Mouse (Mus musculus): Measurements from ENCODE around the gene Limk2. TPM values are rescaled to one million over a fixed set of nuclear protein-coding genes. Genes with fewer than 3 reads are reported as not detected.

Limk2 gene
- polyA plus RNA-seq (2012; ENCODE audit: insufficient read depth, insufficient read length, missing spikeins), result 9.6 and 13.9 TPM in 2 replicates

GRCm38 (mm10) chr11:3408997-3409732, at the start of gene Limk2:
Gene Limk2 (minus strand): TSS chr11:3409189.
- H3K27ac ChIP-seq (replicated peaks; ENCODE audit: low read depth, low read length), result peak within 1 kb of the TSS; percentile 78
- peaks cover 4% of the 10 kb centered on the region; the same call in 1 of the 2 replicates for H3K4me1 ChIP-seq (ENCODE audit: control insufficient read depth, insufficient read depth, insufficient read length, low read length)
- H3K4me3 ChIP-seq (ENCODE audit: insufficient read depth, low read depth, low read length), result peak within 1 kb of the TSS; percentile 73

- H3K4me3 ChIP-seq (ENCODE audit: insufficient read depth, low read depth, low read length), result no peak overlapping the region
- H3K4me1 ChIP-seq (ENCODE audit: control insufficient read depth, insufficient read depth, insufficient read length, low read length), result no peaks in the 10 kb centered on the region; the same call in 1 of the 2 replicates
- H3K27ac ChIP-seq (replicated peaks; ENCODE audit: low read depth, low read length), result no peak overlapping the region
These were observed 49.6 kb upstream of the Limk2 start for GRCm38 (mm10) chr11:3458428-3459104.

DNA sequence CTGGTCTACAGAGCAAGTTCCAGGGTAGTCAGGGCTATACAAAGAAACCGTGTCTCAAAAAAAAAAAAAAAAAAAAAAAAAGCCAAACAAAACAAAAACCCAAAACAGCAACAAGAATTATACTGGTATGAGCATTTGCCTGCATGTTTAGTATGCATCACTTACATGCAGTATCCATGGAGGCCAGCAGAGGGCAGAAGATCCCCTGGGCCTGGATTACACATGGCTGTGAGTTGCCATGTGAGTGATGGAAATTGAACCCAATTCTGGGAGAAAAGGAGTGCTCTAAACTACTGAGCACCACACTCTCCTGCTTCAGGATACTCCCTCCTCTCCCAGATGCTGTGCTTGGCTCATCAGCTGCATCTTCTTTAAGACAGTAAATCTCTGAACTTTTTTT, 47.4 kb upstream of the Limk2 start:
- Histone ChIP-seq H3K27ac (replicated peaks; ENCODE audit: low read depth, low read length) (no peak overlapping the region), H3K4me3 (ENCODE audit: insufficient read depth, low read depth, low read length) (no peak overlapping the region), H3K4me1 (ENCODE audit: control insufficient read depth, insufficient read depth, insufficient read length, low read length) (peaks cover 4% of the 10 kb centered on the region)

DNA sequence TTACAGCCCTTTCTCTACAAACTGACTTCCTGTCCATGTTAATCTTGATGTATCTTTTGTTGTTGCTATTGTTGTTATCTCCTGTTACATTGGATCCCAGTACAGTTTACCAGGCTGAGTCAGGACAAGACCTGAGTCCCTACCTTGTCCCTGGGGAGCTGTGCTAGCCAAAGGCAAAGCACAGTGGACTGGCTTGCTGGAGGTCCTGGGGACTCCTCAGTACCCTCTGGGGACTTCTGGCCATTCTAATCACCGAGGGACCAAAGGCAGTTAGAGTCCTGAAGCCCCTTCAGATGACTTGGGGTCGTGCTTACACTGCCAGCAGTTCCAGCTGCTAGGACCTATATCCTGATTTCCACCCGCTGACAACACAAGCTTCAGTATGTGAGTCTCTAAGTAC, 45.5 kb upstream of the Limk2 start:
- H3K4me3 ChIP-seq (ENCODE audit: insufficient read depth, low read depth, low read length), result no peak overlapping the region
- H3K27ac ChIP-seq (replicated peaks; ENCODE audit: low read depth, low read length), result no peak overlapping the region
- H3K4me1 ChIP-seq (ENCODE audit: control insufficient read depth, insufficient read depth, insufficient read length, low read length), result peaks cover 8% of the 10 kb centered on the region

DNA sequence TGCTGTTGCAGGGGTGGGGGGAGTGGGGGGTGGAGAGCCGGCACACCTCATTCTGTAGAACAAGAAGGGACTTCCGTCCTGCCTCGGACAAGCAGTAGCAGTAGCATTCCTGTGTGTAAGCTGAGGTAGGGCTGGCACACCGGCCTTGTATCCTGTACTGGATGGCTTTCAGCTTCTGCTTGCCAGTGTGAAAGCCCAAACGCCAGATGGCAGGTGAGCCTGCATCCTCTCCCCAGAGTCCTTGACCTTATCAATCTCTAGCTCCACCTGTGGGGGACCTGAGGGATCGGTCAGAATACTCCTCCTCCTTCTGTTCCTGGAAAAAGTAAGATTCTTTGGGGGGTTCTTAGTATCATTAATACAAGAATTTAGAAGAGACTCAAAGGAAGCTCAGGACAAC, 44.5 kb upstream of the Limk2 start:
- Histone ChIP-seq H3K4me3 (ENCODE audit: insufficient read depth, low read depth, low read length) (no peak overlapping the region; the same call in 1 of the 2 replicates), H3K4me1 (ENCODE audit: control insufficient read depth, insufficient read depth, insufficient read length, low read length) (peaks cover 8% of the 10 kb centered on the region), H3K27ac (replicated peaks; ENCODE audit: low read depth, low read length) (no peak overlapping the region)

DNA sequence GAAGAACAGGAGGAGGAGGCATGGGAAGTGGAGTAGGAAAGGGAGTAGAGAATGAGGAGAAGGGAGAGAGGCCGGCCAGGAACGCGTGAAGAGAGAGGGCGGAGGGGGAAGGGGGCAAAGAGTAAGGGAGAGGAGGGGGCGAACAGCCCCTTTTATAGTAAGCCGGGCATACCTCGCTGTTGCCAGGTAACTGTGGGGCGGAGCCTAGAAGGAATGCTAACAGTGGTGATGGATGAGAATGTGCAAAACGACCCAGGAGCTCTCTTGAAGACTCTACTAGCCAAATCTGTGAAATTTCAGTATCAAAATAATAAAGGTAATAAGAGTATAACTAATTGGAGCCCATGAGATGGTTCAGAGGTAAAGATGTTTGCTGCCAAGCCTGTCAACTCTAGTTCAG, 43.8 kb upstream of the Limk2 start:
- peak overlapping the region; percentile 88 for H3K4me3 ChIP-seq (ENCODE audit: insufficient read depth, low read depth, low read length)
- H3K4me1 ChIP-seq (ENCODE audit: control insufficient read depth, insufficient read depth, insufficient read length, low read length), result peaks cover 8% of the 10 kb centered on the region
- peak overlapping the region; percentile 87 for H3K27ac ChIP-seq (replicated peaks; ENCODE audit: low read depth, low read length)

- peak within 1 kb of the TSS; percentile 87 for H3K27ac ChIP-seq (replicated peaks; ENCODE audit: low read depth, low read length)
- peaks cover 8% of the 10 kb centered on the region for H3K4me1 ChIP-seq (ENCODE audit: control insufficient read depth, insufficient read depth, insufficient read length, low read length)
- H3K4me3 ChIP-seq (ENCODE audit: insufficient read depth, low read depth, low read length), result peak within 1 kb of the TSS; percentile 88
These were observed 43.2 kb upstream of the Limk2 start, which contains the start of gene Rnf185 for GRCm38 (mm10) chr11:3452167-3452639. Gene Rnf185 (minus strand): TSS chr11:3452363.

- H3K4me3 ChIP-seq (ENCODE audit: insufficient read depth, low read depth, low read length), result peak overlapping the region; percentile 74
- H3K4me1 ChIP-seq (ENCODE audit: control insufficient read depth, insufficient read depth, insufficient read length, low read length), result peaks cover 8% of the 10 kb centered on the region
- peak overlapping the region; percentile 84 for H3K27ac ChIP-seq (replicated peaks; ENCODE audit: low read depth, low read length)
These were observed 42.7 kb upstream of the Limk2 start for GRCm38 (mm10) chr11:3451701-3452163.

- no peak overlapping the region for H3K27ac ChIP-seq (replicated peaks; ENCODE audit: low read depth, low read length)
- no peak overlapping the region for H3K4me3 ChIP-seq (ENCODE audit: insufficient read depth, low read depth, low read length)
- 0 out of 2 replicates have a peak, but pooled peaks cover 3% of the 10 kb centered on the region for H3K4me1 ChIP-seq (ENCODE audit: control insufficient read depth, insufficient read depth, insufficient read length, low read length)
These were observed 35.9 kb upstream of the Limk2 start for GRCm38 (mm10) chr11:3444875-3445274.

DNA sequence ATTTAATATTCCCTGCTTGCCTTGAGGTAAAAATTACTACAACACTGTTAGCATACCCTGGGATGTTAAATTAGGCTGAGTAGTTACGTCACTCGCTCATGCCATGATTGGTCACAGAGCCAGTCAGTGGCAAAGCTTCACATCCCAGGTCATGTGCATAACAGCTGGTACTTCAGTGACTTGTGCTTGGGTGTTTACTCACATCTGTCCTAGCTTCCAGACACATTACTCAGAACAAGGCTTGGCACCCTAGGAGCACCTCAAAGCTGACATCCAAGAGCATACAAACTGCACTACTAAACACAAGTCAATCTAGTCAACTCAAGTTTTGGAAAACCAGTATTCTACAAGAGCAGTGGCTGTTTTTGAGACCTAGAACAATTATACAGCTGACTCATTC, 34.1 kb upstream of the Limk2 start:
- Histone ChIP-seq H3K4me1 (ENCODE audit: control insufficient read depth, insufficient read depth, insufficient read length, low read length) (0 out of 2 replicates have a peak, but pooled peaks cover 3% of the 10 kb centered on the region), H3K27ac (replicated peaks; ENCODE audit: low read depth, low read length) (no peak overlapping the region), H3K4me3 (ENCODE audit: insufficient read depth, low read depth, low read length) (no peak overlapping the region)

DNA sequence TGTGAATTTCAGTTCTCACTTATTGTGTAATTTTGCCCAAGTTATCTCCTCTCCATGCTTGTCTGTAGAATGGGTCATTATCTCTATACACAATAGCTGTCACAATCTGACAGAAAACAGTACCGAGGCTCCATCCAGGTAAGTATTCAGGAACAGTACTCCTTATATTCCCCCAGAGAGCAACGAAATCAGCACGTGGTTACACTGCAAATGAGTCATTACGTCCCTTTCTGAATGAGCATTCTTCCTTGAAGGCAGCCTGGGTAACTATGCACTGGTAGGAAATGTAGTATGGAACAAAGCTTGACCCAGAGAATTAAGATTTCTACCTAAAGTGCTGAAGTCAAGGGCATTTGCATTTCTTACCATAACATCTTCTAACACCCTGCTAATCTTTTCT, 33.7 kb upstream of the Limk2 start:
- Histone ChIP-seq H3K4me3 (ENCODE audit: insufficient read depth, low read depth, low read length) (no peak overlapping the region), H3K27ac (replicated peaks; ENCODE audit: low read depth, low read length) (no peak overlapping the region), H3K4me1 (ENCODE audit: control insufficient read depth, insufficient read depth, insufficient read length, low read length) (0 out of 2 replicates have a peak, but pooled peaks cover 3% of the 10 kb centered on the region)

DNA sequence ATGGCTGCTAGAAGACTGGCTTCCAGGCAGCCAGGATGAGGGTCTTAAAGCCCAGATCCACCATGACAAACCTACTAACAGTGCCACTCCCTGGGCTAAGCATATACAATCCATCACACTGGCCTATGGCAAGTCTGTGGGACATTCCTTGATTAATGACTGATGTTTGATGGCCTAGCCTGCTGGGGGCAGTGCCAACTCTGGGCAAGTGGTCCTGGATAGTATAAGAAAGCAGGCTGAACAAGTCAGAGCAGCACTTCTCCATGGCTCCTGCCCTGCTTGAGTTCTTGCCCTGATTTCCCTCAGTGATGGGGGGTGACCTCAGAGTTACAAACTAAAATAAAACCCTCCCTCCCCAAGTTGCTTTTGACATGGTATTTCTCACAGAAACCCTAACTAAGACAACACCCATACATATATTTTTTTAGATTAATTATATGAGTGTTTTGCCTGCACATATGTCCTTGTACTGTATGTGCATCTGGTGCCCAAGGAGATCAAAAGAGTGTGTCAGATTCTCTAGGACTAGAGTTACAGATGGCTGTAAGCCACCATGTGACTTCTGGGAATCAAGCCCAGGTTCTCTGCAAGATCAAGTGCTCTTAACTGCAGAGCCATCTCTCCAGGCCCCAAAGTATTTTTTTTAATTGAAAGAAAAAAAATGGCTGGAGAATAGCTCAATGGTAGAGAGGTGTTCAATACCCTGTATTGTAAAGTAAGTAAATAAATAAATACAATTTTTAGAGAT, 32.9 kb upstream of the Limk2 start:
- H3K4me1 ChIP-seq (ENCODE audit: control insufficient read depth, insufficient read depth, insufficient read length, low read length), result 0 out of 2 replicates have a peak, but pooled peaks cover 3% of the 10 kb centered on the region
- no peak overlapping the region for H3K27ac ChIP-seq (replicated peaks; ENCODE audit: low read depth, low read length)
- no peak overlapping the region for H3K4me3 ChIP-seq (ENCODE audit: insufficient read depth, low read depth, low read length)

GRCm38 (mm10) chr11:3437621-3438020, 28.6 kb upstream of the Limk2 start:
- no peaks in the 10 kb centered on the region for H3K4me1 ChIP-seq (ENCODE audit: control insufficient read depth, insufficient read depth, insufficient read length, low read length)
- H3K27ac ChIP-seq (replicated peaks; ENCODE audit: low read depth, low read length), result no peak overlapping the region
- no peak overlapping the region for H3K4me3 ChIP-seq (ENCODE audit: insufficient read depth, low read depth, low read length)

- no peak overlapping the region for H3K27ac ChIP-seq (replicated peaks; ENCODE audit: low read depth, low read length)
- H3K4me3 ChIP-seq (ENCODE audit: insufficient read depth, low read depth, low read length), result no peak overlapping the region
- H3K4me1 ChIP-seq (ENCODE audit: control insufficient read depth, insufficient read depth, insufficient read length, low read length), result peaks cover 2% of the 10 kb centered on the region; the same call in 1 of the 2 replicates
These were observed 24.8 kb upstream of the Limk2 start for GRCm38 (mm10) chr11:3433809-3434208.
